Mouse (Mus musculus) T-cell, adult 2 months (primary cell): Measurements from ENCODE around the gene Chst11.
A peak's percentile ranks its signal among the peaks of the same experiment; 100 is the strongest.

Experiments used
- DNase-seq: peaks from one replicate; pipeline ENCODE4 v3.0.0; 2022; ENCODE audit warnings: low spot score

Gene Chst11

DNA sequence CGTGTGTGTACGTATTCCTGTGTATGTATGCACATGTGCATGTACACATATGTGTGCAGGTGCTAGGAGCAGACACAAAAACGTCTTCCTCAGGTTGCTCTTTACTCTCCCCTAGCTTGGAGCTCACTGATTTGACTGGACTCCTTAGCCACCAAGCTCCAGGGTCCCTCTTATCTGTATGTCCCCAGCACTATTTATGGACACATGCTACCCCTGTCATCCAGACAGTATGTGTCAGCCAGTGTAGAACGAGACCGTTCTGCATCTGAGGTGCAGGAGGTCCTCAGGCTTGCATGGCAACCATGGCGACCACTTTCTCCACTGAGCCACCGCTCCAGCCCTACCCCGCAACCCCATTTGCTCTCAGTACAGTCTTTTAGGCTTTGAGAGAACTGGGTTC, 93.4 kb downstream of the Chst11 start:
- no peak for DNase-seq

DNA sequence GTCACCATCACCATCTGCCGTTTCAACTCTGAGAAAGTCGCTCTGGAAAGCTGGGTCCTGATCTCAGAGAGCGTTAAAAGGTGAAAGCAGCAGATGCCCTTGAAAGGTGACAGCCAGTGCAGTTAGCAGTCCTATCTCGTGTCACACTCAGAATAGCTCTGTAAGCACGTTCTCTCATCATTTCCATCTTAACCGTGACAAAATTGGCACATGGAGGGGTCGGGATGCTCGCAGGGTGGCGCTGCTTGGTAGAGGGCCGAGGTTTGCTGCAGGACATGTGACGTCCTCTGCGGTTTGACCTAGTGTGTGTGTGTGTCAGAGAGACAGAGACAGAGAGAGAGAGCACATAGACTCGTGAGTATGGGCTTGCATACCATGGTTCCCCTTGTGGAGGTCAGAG, 94.5 kb downstream of the Chst11 start:
- peak; percentile 26 for DNase-seq

DNA sequence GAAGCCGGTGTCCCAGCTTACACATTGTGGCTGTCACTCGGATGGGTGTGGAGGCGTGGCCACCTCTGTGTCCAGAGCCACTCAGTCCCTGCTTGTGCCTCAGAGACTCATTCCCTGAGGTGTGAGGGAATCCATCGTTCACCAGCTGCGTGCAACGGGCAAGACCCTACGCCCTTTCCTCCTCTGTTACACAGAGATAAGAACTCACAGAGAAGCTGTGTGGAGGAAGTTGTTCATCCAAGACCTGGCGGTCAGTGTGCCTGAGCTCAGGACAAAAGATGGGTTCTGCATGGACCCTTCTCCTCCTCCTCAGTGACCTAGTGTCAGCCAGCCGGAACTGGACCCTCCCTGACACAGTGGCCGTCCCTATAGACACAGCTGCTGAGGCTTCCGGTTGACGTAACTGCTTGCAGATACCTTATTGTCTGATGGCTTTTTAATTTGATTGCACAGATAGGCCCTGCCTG, 95.0 kb downstream of the Chst11 start:
- peak; percentile 22 for DNase-seq

DNA sequence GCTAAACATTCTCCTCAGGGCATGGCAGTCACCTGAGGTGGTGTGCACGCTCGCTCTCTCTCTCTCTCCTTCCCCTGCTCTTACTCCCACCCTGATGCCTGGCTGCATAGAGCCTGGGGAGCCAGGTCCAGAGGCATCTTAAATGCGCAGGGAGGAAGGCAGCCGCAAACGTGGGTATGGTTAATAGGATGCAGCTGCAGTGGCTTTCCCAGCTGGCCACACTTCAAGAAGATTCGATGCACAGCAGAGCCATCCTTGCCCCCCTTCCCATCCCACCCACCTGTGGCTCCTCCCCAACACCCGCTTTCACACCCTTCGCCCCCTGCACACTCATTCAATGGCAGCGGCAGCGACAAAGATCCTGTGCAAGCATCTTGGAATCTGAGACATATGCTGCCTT, 95.6 kb downstream of the Chst11 start:
- DNase-seq: no peak

DNA sequence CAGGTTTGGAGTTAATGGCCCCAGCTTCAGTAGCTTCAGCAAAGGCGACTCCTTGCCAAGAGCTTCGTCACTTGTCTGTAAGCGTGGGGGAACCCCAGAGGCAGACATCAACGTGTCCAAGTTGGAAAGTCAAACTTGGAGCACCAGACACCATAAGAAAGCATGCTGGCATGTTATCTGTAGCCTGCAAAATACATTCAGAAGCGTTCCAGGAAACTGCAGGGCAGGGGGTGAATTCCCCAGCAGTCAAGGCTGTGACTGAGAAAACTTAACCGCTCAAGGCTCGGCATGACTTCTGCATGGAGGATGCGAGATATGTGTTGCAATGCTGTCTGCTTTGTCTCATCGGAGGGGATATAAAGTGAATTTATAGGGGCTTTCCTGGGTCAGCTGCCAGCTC, 98.6 kb downstream of the Chst11 start:
- no peak for DNase-seq

DNA sequence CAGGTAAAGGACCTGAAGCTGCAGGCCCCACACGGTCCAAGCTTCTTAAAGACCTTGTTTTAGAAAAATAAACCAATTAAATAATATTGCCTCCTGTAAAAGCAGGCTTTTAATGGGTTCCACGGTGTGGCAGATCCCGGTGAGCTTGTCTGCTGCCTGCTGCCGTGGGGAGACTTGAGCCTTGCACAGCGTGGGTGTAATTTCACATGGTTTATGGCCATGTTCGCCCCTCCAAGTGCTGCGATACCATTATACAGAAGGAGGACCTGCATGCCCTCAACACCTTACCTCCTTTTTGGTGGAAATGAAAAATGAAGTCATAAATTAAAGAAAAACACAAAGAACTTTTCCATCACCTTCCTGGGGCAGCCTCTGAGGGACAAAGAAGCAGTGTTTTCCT, 103.0 kb downstream of the Chst11 start:
- no peak for DNase-seq

DNA sequence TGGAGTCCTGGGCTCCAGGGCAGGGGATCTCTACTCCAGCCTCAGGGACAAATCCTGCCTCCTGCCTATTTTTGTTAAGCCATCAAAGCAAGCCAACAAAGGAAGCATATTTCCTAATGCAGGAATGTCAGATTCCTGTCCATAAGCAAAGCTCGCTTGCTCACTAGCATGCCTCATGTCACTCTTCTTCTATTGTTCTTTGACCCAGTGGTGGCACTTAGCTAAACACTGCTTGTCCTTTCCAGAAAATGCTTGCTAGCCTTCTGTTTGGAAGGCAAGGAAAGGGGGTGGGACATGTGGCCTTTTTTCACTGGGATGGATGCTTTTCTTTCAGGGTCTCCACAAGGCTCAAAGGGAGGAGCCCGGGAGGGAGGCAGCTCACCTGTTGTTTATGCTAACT, 103.5 kb downstream of the Chst11 start:
- DNase-seq: no peak

DNA sequence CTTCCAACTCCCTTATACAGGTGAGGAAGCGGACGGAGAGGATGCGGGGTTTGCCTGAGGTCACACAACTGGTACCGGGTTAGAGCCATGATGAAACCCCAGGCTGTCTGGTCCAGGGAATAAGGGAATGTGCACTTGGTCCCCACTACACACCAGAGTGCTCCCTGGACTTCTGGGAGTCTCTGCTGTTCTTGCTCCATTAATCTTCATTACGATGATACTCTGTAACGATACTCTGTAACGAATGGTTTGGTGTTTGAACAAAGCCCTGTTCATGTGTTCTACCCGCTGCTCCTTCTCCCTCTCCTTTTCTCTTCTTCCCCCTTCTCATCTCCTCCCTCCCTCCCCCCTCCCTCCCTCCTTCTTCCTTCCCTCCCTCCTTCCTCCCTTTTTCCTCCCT, 104.9 kb downstream of the Chst11 start:
- DNase-seq: no peak

DNA sequence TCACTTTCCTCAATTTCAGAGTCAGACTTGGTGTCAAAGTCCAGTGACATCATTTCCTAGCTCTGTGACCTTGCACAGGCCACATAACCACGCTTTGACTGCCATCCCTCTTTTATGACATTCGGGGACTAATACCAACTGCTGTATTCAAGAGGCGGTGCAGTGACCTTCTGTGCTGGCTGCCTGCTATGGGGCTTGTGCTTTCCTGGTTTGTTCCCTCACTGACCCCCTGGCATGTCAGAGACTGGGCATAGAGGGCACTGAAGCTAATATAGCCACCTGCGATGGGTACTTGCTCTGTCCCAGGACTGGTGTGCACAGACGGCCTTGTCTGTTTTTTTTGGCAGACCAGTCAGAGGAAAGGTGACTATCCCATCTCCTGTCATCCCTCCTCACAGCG, 108.4 kb downstream of the Chst11 start:
- DNase-seq: no peak

DNA sequence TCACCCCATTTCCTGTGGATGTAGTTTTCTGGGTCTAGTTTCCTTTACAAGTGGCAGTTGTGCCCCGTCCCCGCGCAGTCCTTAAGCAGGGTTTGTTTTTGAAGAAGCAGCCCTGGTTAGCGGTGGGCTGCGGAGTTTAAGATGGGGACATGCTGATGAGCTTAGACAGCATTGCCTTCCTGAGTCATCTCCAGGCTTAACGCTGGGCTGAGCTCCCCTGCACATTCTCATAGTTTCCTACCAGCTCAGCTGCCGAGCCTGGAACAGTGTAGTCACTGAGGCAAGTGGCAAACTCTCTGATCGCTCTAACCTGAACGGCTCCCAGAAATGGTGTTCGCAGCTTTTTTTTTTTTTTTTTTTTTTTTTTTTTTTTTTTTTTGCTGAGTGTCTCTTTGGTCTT, 109.0 kb downstream of the Chst11 start:
- no peak for DNase-seq

DNA sequence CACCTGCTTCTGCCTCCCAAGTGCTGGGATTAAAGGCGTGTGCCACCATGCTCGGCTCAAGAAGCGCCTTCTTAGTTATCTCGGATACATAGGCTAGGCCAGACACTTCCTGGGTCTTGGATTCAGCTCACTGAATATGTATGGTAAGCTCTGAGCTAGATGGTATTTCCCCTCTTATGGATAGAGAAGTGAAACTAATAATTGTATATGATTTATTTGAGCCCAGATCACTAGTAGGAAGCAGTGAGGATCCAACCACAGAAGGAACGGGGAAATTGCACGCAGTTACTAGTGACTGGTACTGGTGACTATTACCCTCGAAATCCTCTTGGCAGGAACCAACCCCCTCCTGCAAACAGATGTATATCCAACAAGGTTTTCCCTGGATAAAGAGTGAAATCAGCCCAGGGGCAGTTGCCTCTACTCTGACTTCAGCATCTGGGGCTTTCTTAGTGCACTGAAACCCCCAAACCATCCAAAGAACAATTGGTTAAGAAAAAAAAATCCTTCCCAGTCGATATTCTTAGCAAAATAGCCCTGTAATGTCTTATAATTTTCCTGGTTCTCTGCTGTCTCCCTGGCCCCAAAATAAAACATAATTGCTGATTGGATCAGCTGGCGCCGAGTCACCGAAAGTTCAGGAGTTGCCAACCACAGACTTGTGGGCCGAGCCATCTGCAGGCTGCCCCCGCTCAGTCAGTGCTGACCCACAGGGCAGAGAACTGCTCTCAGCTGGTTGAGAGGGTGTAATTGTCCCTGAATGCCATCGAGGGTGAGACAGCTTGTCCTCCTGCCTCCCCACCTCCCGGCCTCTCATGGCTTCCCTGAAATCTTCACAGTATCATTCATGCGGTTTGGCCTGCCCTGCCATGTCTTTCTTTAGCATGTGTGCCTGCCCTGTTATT, 109.8 kb downstream of the Chst11 start:
- DNase-seq: no peak

DNA sequence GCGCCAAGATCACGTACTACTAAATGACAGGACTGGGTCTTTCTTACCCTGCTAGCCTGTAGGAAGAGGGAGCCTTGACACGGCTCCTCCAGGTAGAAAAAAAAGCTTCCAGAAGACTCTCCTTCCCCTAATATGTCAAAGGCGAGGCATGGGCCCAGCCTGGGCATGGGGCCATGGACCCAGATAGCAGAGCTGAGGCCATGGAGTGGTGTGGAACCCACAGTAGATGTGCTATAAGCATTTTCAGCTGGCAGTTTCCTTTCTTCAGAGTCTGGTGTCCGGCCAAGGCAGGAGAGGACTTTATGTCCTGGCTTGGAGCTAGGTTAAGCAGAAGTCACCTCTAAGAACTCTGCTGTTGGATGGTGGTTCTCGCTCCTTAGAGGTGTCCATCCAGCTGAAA, 111.0 kb downstream of the Chst11 start:
- no peak for DNase-seq

DNA sequence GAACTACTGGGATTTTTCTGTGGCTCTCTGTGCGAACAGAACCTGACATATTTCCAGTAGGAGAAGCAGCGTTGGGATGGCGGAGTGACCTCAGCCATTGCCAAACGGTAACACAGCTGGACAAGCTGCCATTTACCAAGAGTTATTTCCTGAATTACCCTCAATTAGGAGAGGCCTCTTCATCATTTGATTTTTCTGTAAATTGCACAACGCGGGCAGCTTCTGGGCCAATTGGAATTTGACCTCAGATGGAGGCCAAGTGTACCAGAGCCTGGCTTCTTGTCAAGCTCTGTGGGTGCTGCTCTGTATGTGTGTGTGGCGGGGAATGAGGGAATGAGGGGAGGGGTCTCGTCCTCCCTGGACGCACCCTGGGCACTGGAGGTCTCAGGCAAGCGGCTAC, 113.6 kb downstream of the Chst11 start:
- DNase-seq: no peak

DNA sequence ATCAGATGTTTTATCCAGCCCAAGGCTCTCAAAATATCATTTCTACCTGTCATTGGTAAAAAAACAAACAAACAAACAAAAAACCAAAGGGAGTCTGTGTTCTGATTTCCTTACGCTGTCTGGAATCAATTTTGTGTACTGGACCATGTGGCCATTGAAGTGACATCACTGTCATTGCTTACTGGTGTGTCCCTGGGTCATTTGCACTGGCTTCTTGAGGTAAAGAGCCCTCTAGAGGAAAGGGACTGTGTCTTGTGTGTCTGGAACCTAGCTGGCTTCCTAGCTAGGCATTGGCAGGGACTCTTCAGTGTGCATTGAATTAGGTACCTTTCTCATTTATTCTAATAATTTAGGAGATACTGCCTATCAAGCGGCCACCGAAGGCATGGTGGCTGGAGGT, 114.4 kb downstream of the Chst11 start:
- no peak for DNase-seq

DNA sequence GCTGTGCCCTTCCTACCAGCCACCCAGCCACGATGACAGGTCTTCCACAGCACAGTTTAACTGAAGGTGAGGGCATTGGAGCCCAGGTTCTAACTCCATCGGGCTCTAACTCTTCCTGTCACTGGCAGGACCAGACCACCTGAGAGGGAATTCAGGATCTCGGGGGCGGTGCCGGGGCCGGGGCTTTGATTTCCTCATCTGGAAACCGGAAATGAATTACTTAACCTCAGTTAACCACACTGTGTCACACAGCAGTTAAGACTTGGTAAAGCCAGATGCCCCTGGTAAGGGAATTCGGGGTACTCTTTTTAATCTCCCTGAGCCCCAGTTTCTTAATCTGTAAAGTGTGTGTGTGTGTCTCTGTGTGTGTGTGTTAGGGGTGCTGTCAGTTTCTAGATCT, 115.6 kb downstream of the Chst11 start:
- DNase-seq: peak; percentile 3

DNA sequence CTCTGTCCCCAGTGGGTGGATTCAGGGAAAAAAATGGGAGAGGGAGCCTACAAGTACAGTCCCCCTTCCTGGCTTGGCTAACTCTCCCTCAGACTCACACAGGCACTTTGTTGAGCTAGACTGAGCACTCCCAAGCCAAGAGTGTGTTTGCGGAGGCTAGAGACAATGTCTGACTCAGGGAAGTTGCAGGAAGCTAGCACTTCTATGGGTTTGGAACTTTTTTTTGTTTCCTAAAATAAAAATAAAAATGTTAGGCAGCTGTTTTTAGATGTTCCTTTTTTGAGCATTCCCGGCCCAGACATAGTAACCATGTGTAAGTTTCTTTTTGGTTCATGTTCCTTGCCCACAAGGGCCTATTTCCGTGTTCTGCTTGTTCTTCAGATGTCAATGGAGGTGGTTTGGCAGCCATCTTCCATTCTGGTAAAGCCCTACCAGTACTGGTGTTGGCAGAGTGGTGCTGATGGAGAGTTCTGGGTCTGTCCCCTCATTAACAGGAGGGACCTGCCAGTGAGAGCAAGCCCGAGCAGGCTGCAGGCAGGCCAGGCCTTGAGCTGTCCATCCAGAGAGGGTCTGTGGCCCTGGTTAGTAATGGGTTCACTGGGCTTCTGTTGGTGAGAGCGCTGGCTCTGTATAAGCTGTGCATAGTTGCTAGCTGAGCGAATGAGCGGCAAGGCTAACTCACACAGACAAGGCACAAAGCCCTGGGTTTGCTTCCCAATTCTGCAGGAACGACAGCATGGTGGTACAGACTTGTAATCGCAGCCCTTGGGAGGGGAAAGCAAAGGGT, 116.3 kb downstream of the Chst11 start:
- no peak for DNase-seq

DNA sequence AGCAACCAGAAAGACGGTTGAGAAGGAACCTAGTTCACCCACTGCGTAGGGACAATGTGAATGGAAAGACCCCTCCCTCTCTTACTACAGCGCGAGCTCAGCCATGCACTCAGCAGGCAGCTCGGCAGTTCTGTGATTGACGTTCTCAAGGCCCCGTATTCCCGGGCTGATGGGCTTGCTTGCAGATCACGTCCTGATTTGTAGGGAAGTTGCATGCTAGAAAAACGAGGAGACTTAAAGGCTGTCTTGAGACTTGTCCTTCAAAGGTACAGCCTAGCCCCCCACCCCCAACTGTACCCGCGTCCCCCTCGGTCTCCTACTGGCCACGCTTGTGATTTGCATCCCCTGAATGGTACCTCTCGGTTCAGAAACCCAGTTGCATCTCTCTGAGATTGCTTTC, 117.4 kb downstream of the Chst11 start:
- DNase-seq: no peak

DNA sequence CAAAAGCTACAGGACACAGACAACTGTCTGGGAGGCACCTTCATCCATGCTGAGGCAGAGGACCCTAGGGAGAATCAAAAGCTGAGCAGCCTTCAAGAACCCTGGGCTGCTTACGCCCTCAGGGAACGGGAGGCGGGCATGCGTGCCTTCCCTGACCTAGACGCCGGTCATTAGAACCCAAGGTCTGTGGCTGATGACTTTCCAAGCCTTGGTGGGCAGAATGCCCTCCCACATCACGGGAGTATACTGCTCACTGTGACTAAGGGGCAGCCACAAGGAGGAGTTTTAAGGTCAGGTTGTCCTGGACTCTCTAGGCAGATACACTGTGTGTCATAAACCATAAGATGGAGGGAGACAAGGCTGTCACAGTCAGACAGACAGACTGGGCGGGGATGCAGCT, 118.9 kb downstream of the Chst11 start:
- no peak for DNase-seq

DNA sequence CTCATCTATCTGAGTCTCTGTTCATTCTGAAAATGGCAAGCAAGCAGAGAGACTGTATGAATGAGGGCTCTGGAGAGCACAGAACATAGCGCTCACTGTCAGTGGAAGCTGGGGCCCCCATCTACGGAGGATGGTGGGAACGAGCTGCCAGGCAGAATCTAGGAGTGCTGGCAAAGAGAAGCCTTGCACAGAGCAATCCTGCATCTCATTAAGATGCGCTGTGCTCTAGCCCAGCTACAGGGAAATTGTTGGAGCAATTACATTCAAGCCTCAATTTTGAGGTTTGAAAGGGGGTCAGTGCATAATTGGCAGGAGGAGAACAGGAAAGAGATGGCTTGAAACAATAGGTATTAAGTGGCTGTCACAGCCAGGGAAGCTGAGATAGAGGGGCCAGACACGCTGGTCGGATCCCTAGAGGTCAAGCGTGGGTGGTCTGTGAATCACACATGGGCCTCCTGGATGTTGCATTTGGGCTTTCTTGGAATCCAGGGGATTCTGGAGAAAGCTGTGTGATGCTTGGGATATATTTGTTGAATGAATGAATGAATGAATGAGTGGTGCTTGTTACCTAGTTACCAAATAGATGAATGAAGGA, 121.0 kb downstream of the Chst11 start:
- no peak for DNase-seq

DNA sequence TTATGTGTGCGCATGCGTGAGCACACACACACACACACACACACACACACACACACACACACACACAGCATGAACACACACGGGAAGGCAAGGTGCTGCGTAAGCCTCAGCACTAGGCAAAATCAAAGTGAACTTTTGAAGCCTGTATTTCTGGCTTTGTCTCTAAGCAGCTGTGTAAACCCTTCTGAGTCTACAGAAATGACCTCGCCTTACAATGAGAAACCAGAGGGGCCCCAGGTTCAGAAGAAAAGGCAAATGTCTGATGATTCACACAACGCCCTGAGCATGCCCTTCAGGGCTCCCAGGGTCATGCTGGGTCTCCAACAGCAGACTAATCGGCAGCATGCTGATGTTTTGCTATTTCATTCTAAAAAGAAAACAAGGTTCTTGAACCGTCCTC, 122.1 kb downstream of the Chst11 start:
- no peak for DNase-seq

DNA sequence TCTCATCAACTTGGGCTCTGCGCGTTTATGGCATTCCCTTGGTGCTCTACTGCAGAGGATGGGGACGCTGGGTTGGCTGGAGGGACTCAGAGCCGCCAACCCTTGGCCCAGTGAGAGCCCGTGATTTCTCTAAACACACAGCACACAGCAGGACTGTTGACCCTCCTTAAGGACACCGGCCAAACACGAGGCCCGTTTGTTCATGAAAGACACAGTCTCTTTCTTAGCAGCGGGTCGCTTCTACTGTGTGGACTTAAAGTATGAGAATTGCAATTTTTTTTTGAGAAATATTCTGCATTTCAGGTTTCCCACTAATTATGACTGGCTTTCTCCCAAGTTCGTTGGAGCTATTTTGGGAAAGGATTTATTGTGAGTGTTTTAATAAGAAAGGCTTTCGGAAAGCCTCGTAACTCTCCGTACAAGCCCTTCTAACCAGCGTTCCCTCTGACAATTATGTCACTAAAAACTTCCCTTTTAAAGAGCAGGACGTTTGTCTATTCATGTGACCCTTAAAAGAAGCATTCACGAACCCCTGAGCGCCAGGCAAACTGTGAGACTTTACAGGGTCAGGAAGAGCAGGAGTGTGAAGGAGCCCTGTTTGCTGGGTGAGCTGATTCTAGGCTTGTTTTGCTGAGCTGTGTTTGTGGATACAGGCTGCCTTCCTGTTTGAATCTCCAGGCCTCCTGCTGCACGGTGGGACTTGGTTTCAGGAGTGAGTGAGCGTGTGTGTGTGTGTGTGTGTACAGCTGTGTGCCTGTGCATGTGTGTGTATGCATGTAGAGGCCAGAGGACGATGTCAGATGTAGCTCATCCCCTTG, 122.8 kb downstream of the Chst11 start:
- DNase-seq: no peak

DNA sequence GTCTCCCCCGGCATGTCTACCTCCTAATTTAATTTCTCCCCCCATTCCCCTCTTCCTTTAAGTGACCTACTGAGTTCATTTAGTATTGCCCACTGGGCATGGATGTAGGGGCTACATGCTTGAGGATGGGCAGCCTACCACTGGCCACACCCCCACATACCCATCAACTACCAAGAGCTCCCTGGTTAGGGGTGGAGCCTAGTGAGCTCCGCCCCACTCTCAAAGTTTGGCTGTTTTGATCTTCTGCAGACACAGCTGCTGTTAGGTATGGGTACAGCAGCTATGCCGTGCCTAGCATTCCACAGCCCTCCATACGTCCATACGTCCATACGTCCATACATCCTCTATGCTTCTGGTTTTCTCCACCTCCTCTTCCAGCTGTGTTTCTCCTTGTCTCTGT, 123.6 kb downstream of the Chst11 start:
- DNase-seq: no peak
